In genomic region chr5:92434070-92434469, GRCm38 (mm10) we compare ENCODE assay signal across 8 mouse cellular contexts. TPM values are rescaled to one million over a fixed set of nuclear protein-coding genes. Genes with fewer than 3 reads are reported as not detected.
DNase-seq lines count a peak whose midpoint lies in the region; ATAC-seq and TF ChIP-seq lines count a peak whose summit lies in the region.

No protein-coding gene starts in this region.

- peak overlapping the region; percentile 60 for H3K4me3 ChIP-seq in kidney, adult 2 months (ENCODE audit: insufficient read depth, low read depth, low read length)
- peak overlapping the region; percentile 92 for H3K4me3 ChIP-seq in G1E (ENCODE audit: low read depth, low read length)
- peak overlapping the region; percentile 97 for H3K4me3 ChIP-seq in forebrain, embryonic 14.5 days (ENCODE audit: low read depth, low read length)
- peak overlapping the region; percentile 88 for H3K4me3 ChIP-seq in liver, postnatal 0 days (ENCODE audit: low read depth, low read length)

- TF ChIP-seq CTCF in kidney, adult 2 months (conservative IDR thresholded peaks at IDR 0.05; ENCODE audit: insufficient read depth, insufficient read length, low read depth, low read length): no peak
- TF ChIP-seq CTCF in G1E (IDR thresholded peaks at IDR 0.05; ENCODE audit: low read depth, low read length): no peak
- no peak for TF ChIP-seq CTCF in liver, postnatal 0 days (IDR thresholded peaks at IDR 0.05; ENCODE audit: low read depth)

- no peaks in the 10 kb centered on the region for H3K36me3 ChIP-seq in kidney, adult 2 months (ENCODE audit: control insufficient read depth, insufficient read depth, low read length)
- peaks cover 25% of the 10 kb centered on the region for H3K36me3 ChIP-seq in G1E (replicated peaks)
- peaks cover 4% of the 10 kb centered on the region; the same call in 1 of the 2 replicates for H3K36me3 ChIP-seq in forebrain, embryonic 14.5 days (ENCODE audit: control insufficient read depth, insufficient read depth, low read length)
- peaks cover 6% of the 10 kb centered on the region for H3K36me3 ChIP-seq in liver, postnatal 0 days (replicated peaks; ENCODE audit: insufficient read depth, low read length)

- H3K4me2 ChIP-seq in forebrain, embryonic 14.5 days (ENCODE audit: low read length): peak overlapping the region; percentile 92
- peak overlapping the region; percentile 94 for H3K4me2 ChIP-seq in liver, postnatal 0 days (ENCODE audit: low read depth, low read length)

- no peak for TF ChIP-seq EP300 in liver, postnatal 0 days (IDR thresholded peaks at IDR 0.05; ENCODE audit: low read depth)

- peak overlapping the region; percentile 93 for H3K9ac ChIP-seq in forebrain, embryonic 14.5 days (ENCODE audit: low read length)
- H3K9ac ChIP-seq in liver, postnatal 0 days (replicated peaks): peak overlapping the region; percentile 91

- no peak for ATAC-seq in G1E (ENCODE audit: extremely low read depth, insufficient number of reproducible peaks, low FRiP score, poor library complexity, severe bottlenecking)
- no peak for ATAC-seq in forebrain, embryonic 14.5 days
- no peak for ATAC-seq in liver, postnatal 0 days
- no peak for ATAC-seq in granulocyte monocyte progenitor cell, adult 5-6 weeks (replicated peaks; ENCODE audit: poor library complexity, severe bottlenecking)

- H3K4me1 ChIP-seq in kidney, adult 2 months (ENCODE audit: control insufficient read depth, insufficient read depth, low read length): peaks cover 4% of the 10 kb centered on the region; the same call in 1 of the 2 replicates
- H3K4me1 ChIP-seq in G1E (ENCODE audit: insufficient read depth, low read depth, low read length): peaks cover 39% of the 10 kb centered on the region
- peaks cover 10% of the 10 kb centered on the region; the same call in 1 of the 2 replicates for H3K4me1 ChIP-seq in forebrain, embryonic 14.5 days (ENCODE audit: control insufficient read depth, insufficient read depth, low read length)
- peaks cover 14% of the 10 kb centered on the region for H3K4me1 ChIP-seq in liver, postnatal 0 days (ENCODE audit: insufficient read depth)

- H3K27me3 ChIP-seq in kidney, adult 2 months (replicated peaks; ENCODE audit: control insufficient read depth, insufficient read depth, low read length): no peaks in the 10 kb centered on the region
- no peaks in the 10 kb centered on the region for H3K27me3 ChIP-seq in G1E (ENCODE audit: insufficient read depth, low read length)
- H3K27me3 ChIP-seq in forebrain, embryonic 14.5 days (replicated peaks; ENCODE audit: control insufficient read depth, insufficient read depth, low read length): no peaks in the 10 kb centered on the region
- no peaks in the 10 kb centered on the region for H3K27me3 ChIP-seq in liver, postnatal 0 days (ENCODE audit: insufficient read depth, low read length)

- WGBS in kidney, adult 2 months: 2% methylated on average over 12 of the region's 12 CpGs
- under 1% methylated on average over 12 of the region's 12 CpGs for WGBS in forebrain, embryonic 14.5 days
- WGBS in liver, postnatal 0 days (ENCODE audit: insufficient replicate concordance): under 1% methylated on average over 12 of the region's 12 CpGs

- DNase-seq in kidney, adult 2 months: no peak
- DNase-seq in kidney, adult 11 months: no peak
- peak; percentile 27 for DNase-seq in G1E (ENCODE audit: low spot score)
- DNase-seq in forebrain, embryonic 14.5 days (ENCODE audit: low spot score): no peak
- no peak for DNase-seq in liver, postnatal 0 days
- DNase-seq in layer of hippocampus, adult 18-20 months (ENCODE audit: low spot score in 2 of 2): no peak
- no peak for DNase-seq in ovary, postnatal 14 days (ENCODE audit: low spot score)

- no peak for TF ChIP-seq POLR2A in kidney, adult 2 months (IDR thresholded peaks at IDR 0.05; ENCODE audit: low read depth, low read length)

- no peaks in the 10 kb centered on the region for H3K9me3 ChIP-seq in G1E (replicated peaks)
- H3K9me3 ChIP-seq in forebrain, embryonic 14.5 days (replicated peaks; ENCODE audit: control insufficient read depth, low read length): no peaks in the 10 kb centered on the region
- H3K9me3 ChIP-seq in liver, postnatal 0 days (ENCODE audit: low read length): no peaks in the 10 kb centered on the region

- no peak overlapping the region for H3K27ac ChIP-seq in kidney, adult 2 months (ENCODE audit: insufficient read depth, low read depth, low read length)
- no peak overlapping the region for H3K27ac ChIP-seq in forebrain, embryonic 14.5 days (ENCODE audit: low read depth, low read length)
- H3K27ac ChIP-seq in liver, postnatal 0 days (ENCODE audit: low read depth): peak overlapping the region; percentile 92

RNA-seq across cellular contexts. Expression of gene Nup54, which starts 0.9 kb away (rescaled TPM):
- 14.5 and 14.8 TPM in 2 replicates for polyA plus RNA-seq in kidney, adult 2 months (2012; rRNA removed)
- total RNA-seq in G1E (2014; fragmentation: Nextera tagmentation): 97.6 and 119 TPM in 2 replicates
- 90.7 and 101 TPM in 2 replicates for total RNA-seq in G1E (2017)
- 19.8 and 34.0 TPM in 2 replicates for polyA plus RNA-seq in G1E (2012)
- polyA plus RNA-seq in forebrain, embryonic 14.5 days (2014; fragmentation: Nextera tagmentation; extraction: Ambion mirVana): 55.4 and 63.2 TPM in 2 replicates
- polyA plus RNA-seq in liver, postnatal 0 days (2015; fragmentation: Nextera tagmentation; extraction: Ambion mirVana): 14.4 and 15.2 TPM in 2 replicates
- 10 to 100 TPM; 29.6 to 32.0 TPM for total RNA-seq in layer of hippocampus, adult 18-20 months (2021)
- total RNA-seq in granulocyte monocyte progenitor cell, adult 5-6 weeks (2014; fragmentation: Nextera tagmentation): 45.1 and 73.9 TPM in 2 replicates
- 82.6 and 103 TPM in 2 replicates for total RNA-seq in granulocyte monocyte progenitor cell, adult 5-6 weeks (2017)
